Mouse (Mus musculus) kidney, postnatal 0 days (tissue): ENCODE data around the gene Ppara. TPM values are rescaled to one million over a fixed set of nuclear protein-coding genes. Genes with fewer than 3 reads are reported as not detected.
A peak's percentile ranks its signal among the peaks of the same experiment; 100 is the strongest.

Experiments used
- ATAC-seq: fragments of 200-750 bp; cut with Nextera tagmentation; replicated peaks from 2 replicates; pipeline ENCODE4 v1.8.0; 2017; ENCODE audit warnings: low read depth, moderate number of reproducible peaks, moderate TSS enrichment, moderate library complexity; ENCODE audit not compliant: low FRiP score
- DNase-seq: peaks from one replicate; pipeline ENCODE4 v3.0.0-alpha.2; 2016; ENCODE audit warnings: low spot score
- H3K27ac ChIP-seq: fragments of 300-500 bp; sonication (generic); 2 replicates; pipeline ENCODE4 v1.5.1; 2014; ENCODE audit warnings: mild to moderate bottlenecking
- H3K27me3 ChIP-seq: fragments of 300-500 bp; sonication (generic); 2 replicates; pipeline ENCODE4 v1.6.1; 2014; ENCODE audit warnings: low read length, mixed read lengths; ENCODE audit not compliant: insufficient read depth
- H3K36me3 ChIP-seq: fragments of 300-500 bp; sonication (generic); 2 replicates; pipeline ENCODE4 v1.6.1; 2014; ENCODE audit warnings: low read length, mixed read lengths; ENCODE audit not compliant: insufficient read depth
- H3K4me1 ChIP-seq: fragments of 300-500 bp; sonication (generic); replicated peaks from 2 replicates; pipeline ENCODE4 v1.6.1; 2014; ENCODE audit warnings: antibody characterized with exemption, low read length, mixed read lengths; ENCODE audit not compliant: insufficient read depth
- H3K4me2 ChIP-seq: fragments of 300-500 bp; sonication (generic); 2 replicates; pipeline ENCODE4 v1.6.1; 2014; ENCODE audit warnings: mild to moderate bottlenecking, low read length, moderate library complexity, mixed read lengths
- H3K4me3 ChIP-seq: fragments of 300-500 bp; sonication (generic); replicated peaks from 2 replicates; pipeline ENCODE4 v1.5.1; 2014; ENCODE audit warnings: low read depth, low read length
- H3K9ac ChIP-seq: fragments of 300-500 bp; sonication (generic); 2 replicates; pipeline ENCODE4 v1.6.1; 2014; ENCODE audit warnings: low read depth, low read length
- H3K9me3 ChIP-seq: fragments of 300-500 bp; sonication (generic); replicated peaks from 2 replicates; pipeline ENCODE4 v1.6.1; 2016; ENCODE audit warnings: low read length, inconsistent platforms, mixed read lengths
- CTCF ChIP-seq: IDR thresholded peaks from 2 replicates; pipeline ENCODE4 v1.5.1; 2016; ENCODE audit warnings: antibody characterized with exemption, low read depth, mild to moderate bottlenecking, moderate library complexity
- WGBS: fragments of 180-500 bp; shearing (Covaris S2); extraction: QIAGEN DNeasy Blood & Tissue Kit; methylation state at CpG from one replicate; pipeline ENCODE4 v1.1.7; 2014; 5-methylcytosine and 5-hydroxymethylcytosine counted together
- polyA plus RNA-seq: library from polyadenylated mRNA; unstranded; fragments of >200 nt; fragmentation: Nextera tagmentation; extraction: Ambion mirVana; gene quantifications from 2 replicates; pipeline ENCODE4 v1.2.1, GENCODE M21; 2015

The Ppara gene
- polyA plus RNA-seq, 1 experiment from 2014 or later, result 12.0 TPM

DNA sequence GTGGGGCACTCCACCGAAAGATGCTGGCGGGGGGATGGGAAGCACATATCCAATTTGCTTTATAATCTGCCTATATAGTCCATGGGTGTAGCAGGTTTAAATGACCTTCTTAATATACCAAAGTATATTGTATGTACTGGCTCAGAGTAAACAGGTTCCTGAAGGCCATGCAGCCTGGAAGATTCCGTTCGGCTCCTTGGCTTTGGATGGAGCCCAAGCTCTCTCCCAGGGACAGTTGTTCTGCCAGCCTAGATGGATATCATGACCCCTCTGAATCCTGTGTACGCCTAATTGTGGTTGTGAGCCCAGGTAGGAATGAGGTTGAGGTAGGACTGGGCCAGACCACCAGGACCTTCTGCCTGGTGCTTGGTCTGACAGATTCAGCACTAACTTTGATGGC is 43.9 kb upstream of the Ppara start:
- H3K4me3 ChIP-seq, result no peak overlapping the region
- no peak overlapping the region for H3K27ac ChIP-seq
- no peak for ATAC-seq
- peaks cover 41% of the 10 kb centered on the region for H3K36me3 ChIP-seq
- DNase-seq, result no peak
- WGBS, result 92% methylated on average over 5 of the region's 5 CpGs
- no peak for TF ChIP-seq CTCF
- no peak overlapping the region for H3K4me2 ChIP-seq
- H3K4me1 ChIP-seq, result peaks cover 7% of the 10 kb centered on the region
- no peak overlapping the region for H3K9ac ChIP-seq
- H3K27me3 ChIP-seq, result no peaks in the 10 kb centered on the region
- no peaks in the 10 kb centered on the region for H3K9me3 ChIP-seq

DNA sequence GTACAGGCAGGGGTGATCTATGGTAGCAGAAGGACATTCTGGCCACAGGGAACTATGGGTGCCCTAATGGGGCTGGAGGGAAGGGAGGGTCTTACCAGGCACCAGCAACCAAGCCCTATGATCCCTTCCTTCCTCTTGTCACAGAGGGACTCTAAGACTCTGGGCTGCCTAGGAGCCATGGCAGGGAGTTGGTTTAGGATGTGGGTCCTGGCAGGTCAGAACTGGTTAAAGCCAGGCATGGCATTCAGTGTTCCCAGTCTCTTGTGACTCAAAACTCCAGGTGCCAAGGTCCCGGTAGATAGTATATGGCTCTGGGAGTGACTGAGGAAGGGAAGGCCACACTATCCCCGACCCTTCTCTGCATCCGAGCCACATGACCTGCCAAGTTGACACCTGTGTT is 41.7 kb upstream of the Ppara start:
- H3K4me3 ChIP-seq, result no peak overlapping the region
- WGBS, result 83% methylated on average over 3 of the region's 3 CpGs

DNA sequence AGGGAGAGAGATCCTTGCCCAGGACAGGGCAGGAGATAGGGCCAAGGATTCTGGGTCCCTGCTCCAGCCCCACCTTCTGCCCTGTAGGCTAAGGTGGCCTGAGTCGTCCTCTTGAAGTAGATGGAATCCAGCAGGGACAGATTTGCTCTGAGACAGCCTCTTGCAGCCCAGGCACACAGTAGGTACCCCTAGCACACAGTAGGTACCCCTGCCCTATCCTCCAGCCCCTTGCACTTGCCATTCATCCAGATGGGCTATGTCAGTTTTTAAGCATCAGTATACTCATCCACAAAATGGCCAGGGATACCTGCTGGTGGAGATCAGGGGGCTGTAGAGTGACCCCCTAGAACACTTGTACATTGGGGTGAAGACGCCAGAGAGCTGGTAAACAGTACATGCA is 41.0 kb upstream of the Ppara start:
- ATAC-seq (no peak), DNase-seq (no peak)
- Histone ChIP-seq H3K4me2 (no peak overlapping the region), H3K36me3 (peaks cover 60% of the 10 kb centered on the region), H3K27ac (no peak overlapping the region), H3K4me3 (no peak overlapping the region), H3K4me1 (no peaks in the 10 kb centered on the region), H3K27me3 (no peaks in the 10 kb centered on the region), H3K9me3 (no peaks in the 10 kb centered on the region), H3K9ac (no peak overlapping the region)
- 68% methylated on average over 2 of the region's 2 CpGs for WGBS
- TF ChIP-seq CTCF, result no peak

More for the DNA sequence above, 41.7 kb upstream of the Ppara start:
- H3K27me3 ChIP-seq, result no peaks in the 10 kb centered on the region
- ATAC-seq, result no peak
- no peak overlapping the region for H3K4me2 ChIP-seq
- TF ChIP-seq CTCF, result no peak
- no peak overlapping the region for H3K9ac ChIP-seq
- no peak for DNase-seq
- H3K9me3 ChIP-seq, result no peaks in the 10 kb centered on the region
- no peak overlapping the region for H3K27ac ChIP-seq
- H3K4me1 ChIP-seq, result no peaks in the 10 kb centered on the region
- peaks cover 52% of the 10 kb centered on the region for H3K36me3 ChIP-seq

DNA sequence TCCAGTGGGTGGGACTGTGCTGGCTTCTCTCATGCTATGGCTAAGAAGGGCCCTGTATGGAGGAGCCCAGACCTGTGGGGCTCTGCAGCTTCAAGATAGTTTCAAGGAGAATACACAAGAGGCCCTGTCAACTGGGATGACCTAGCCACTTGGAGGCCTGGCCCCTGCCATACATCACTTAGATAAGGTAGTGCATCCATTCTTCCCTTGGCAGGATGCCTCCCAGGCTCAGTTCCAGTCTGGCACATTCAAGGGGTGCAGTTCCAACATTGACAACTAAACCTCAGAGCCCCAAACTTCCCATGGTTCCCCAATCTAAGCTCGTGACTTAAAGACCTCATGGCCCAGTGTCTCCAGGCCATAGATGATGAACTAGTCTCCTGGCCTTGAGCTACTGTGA is 40.4 kb upstream of the Ppara start:
- H3K9ac ChIP-seq, result no peak overlapping the region
- no peak overlapping the region for H3K27ac ChIP-seq
- DNase-seq, result no peak
- ATAC-seq, result no peak
- H3K36me3 ChIP-seq, result peaks cover 60% of the 10 kb centered on the region
- no peaks in the 10 kb centered on the region for H3K4me1 ChIP-seq
- no peaks in the 10 kb centered on the region for H3K27me3 ChIP-seq
- H3K4me2 ChIP-seq, result no peak overlapping the region
- WGBS, result 100% methylated on average over 1 of the region's 1 CpGs
- TF ChIP-seq CTCF, result no peak
- no peak overlapping the region for H3K4me3 ChIP-seq
- H3K9me3 ChIP-seq, result no peaks in the 10 kb centered on the region

DNA sequence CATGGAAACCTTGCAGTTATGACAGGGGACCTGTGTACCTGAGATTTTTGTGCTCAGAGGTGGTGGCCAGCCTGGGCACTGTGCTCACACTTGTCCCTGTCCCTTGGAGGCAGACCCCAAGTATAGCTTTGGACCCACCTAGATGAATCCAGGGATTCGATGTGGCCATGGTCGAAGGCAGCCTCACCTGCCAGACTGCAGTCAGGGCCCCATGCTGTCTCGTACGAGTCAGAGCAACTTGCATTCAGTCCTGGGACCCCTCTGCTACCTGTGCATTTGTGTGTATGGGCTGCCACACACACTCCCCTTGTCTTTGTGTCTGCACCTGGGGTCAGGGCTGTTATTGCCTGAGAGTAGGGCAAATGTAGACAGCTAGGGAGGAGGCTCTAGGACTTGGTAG is 39.5 kb upstream of the Ppara start:
- DNase-seq (no peak), ATAC-seq (no peak)
- no peaks in the 10 kb centered on the region for H3K9me3 ChIP-seq
- H3K4me2 ChIP-seq, result no peak overlapping the region
- H3K9ac ChIP-seq, result no peak overlapping the region
- H3K27me3 ChIP-seq, result no peaks in the 10 kb centered on the region
- H3K27ac ChIP-seq, result no peak overlapping the region
- no peaks in the 10 kb centered on the region for H3K4me1 ChIP-seq
- H3K4me3 ChIP-seq, result no peak overlapping the region
- TF ChIP-seq CTCF, result no peak
- 95% methylated on average over 4 of the region's 4 CpGs for WGBS
- H3K36me3 ChIP-seq, result peaks cover 62% of the 10 kb centered on the region

DNA sequence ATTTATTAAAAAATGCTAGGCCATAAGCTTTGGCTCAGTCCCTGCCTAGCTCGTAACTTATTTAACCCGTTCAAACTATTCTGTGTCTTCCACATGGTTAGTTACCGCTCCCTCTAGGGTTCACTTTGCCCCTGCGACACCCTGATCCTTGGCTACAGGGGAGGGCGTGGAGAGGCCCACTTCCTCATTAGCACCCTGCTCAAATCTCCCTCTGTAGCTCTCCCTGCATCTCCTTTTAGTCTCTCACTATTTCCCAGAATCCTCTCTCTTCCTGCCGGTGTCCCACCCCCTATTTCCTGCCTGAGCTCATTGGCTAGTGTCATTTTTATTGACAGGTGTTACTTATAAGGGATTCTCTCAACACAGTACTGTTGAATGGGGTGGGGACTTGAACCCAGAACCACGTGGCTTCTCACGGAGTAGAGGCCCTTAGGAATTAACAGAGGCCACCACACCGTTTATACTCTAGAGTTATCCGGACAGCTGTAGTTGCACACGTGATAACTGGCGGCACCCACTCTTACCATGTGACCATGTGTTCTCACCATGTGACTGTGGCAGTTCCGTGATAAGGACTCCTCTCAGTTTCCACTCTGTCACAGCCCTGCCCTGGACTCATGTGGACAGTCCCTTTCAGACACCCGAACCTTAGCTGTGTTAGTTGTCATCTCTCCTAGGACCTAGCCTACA is 36.3 kb upstream of the Ppara start:
- no peaks in the 10 kb centered on the region for H3K27me3 ChIP-seq
- peaks cover 81% of the 10 kb centered on the region for H3K36me3 ChIP-seq
- no peak overlapping the region for H3K9ac ChIP-seq
- ATAC-seq (no peak), DNase-seq (no peak)
- no peak overlapping the region for H3K27ac ChIP-seq
- WGBS, result 83% methylated on average over 14 of the region's 14 CpGs
- peaks cover 28% of the 10 kb centered on the region for H3K4me1 ChIP-seq
- no peak for TF ChIP-seq CTCF
- H3K4me3 ChIP-seq, result no peak overlapping the region
- H3K9me3 ChIP-seq, result no peaks in the 10 kb centered on the region
- no peak overlapping the region for H3K4me2 ChIP-seq

DNA sequence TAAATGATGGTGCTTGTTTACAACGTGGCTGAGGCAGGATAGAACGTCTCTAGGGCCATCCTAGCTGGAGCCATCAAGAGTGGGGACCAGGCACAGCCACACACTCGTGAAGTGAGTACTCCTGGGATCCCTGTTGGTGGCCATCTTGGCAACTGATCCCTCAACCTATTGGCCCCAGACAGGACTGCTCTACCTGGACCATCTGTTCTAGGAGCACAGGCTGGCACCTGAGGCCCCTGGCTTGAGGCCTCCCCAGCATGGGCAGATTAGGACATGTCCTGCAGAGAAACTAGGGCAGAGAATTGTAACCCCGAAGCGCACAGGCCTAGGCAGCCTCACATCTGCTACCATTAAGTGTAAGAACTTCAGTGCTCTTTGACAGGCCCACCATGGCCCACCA is 35.3 kb upstream of the Ppara start:
- no peak overlapping the region for H3K4me3 ChIP-seq
- no peak for TF ChIP-seq CTCF
- no peaks in the 10 kb centered on the region for H3K27me3 ChIP-seq
- ATAC-seq (no peak), DNase-seq (no peak)
- peaks cover 79% of the 10 kb centered on the region for H3K36me3 ChIP-seq
- H3K9me3 ChIP-seq, result no peaks in the 10 kb centered on the region
- 78% methylated on average over 5 of the region's 5 CpGs for WGBS
- H3K4me1 ChIP-seq, result peaks cover 30% of the 10 kb centered on the region
- H3K27ac ChIP-seq, result peak overlapping the region; percentile 70; the same call in 1 of the 2 replicates
- H3K9ac ChIP-seq, result no peak overlapping the region
- H3K4me2 ChIP-seq, result no peak overlapping the region
